Mouse (Mus musculus) lung, postnatal 0 days (tissue): ENCODE results near the gene Gm38392. TPM values are rescaled to one million over a fixed set of nuclear protein-coding genes. Genes with fewer than 3 reads are reported as not detected.
A peak's percentile ranks its signal among the peaks of the same experiment; 100 is the strongest.

Experiments used
- ATAC-seq: fragments of 200-750 bp; cut with Nextera tagmentation; 2 replicates; pipeline ENCODE4 v1.8.0; 2017; ENCODE audit warnings: moderate library complexity
- DNase-seq: peaks from one replicate; pipeline ENCODE4 v3.0.0-alpha.2; 2016; ENCODE audit warnings: low spot score
- H3K27ac ChIP-seq: fragments of 300-500 bp; sonication (generic); 2 replicates; pipeline ENCODE4 v1.5.1; 2014; ENCODE audit warnings: antibody characterized with exemption, mild to moderate bottlenecking, low read length, mixed read lengths
- H3K27me3 ChIP-seq: fragments of 300-500 bp; sonication (generic); replicated peaks from 2 replicates; pipeline ENCODE4 v1.6.1; 2014; ENCODE audit warnings: low read length, mixed read lengths; ENCODE audit not compliant: insufficient read depth
- H3K36me3 ChIP-seq: fragments of 300-500 bp; sonication (generic); 2 replicates; pipeline ENCODE4 v1.6.1; 2014; ENCODE audit warnings: low read length, mixed read lengths; ENCODE audit not compliant: insufficient read depth
- H3K4me1 ChIP-seq: fragments of 300-500 bp; sonication (generic); 2 replicates; pipeline ENCODE4 v1.6.1; 2014; ENCODE audit warnings: antibody characterized with exemption, low read depth, low read length, mixed read lengths; ENCODE audit not compliant: insufficient read depth
- H3K4me2 ChIP-seq: fragments of 300-500 bp; sonication (generic); replicated peaks from 2 replicates; pipeline ENCODE4 v1.6.1; 2014; ENCODE audit warnings: low read depth, mild to moderate bottlenecking, low read length, moderate library complexity, mixed read lengths
- H3K4me3 ChIP-seq: fragments of 300-500 bp; sonication (generic); 2 replicates; pipeline ENCODE4 v1.5.1; 2014; ENCODE audit warnings: low read depth, low read length
- H3K9ac ChIP-seq: fragments of 300-500 bp; sonication (generic); replicated peaks from 2 replicates; pipeline ENCODE4 v1.6.1; 2014; ENCODE audit warnings: low read depth, mild to moderate bottlenecking
- H3K9me3 ChIP-seq: fragments of 300-500 bp; sonication (generic); 2 replicates; pipeline ENCODE4 v1.6.1; 2016; ENCODE audit warnings: low read length, mixed read lengths
- CTCF ChIP-seq: IDR thresholded peaks from 2 replicates; pipeline ENCODE4 v1.5.1; 2016; ENCODE audit warnings: antibody characterized with exemption, mild to moderate bottlenecking
- EP300 ChIP-seq: IDR thresholded peaks from 2 replicates; pipeline ENCODE4 v1.6.1; 2016; ENCODE audit warnings: antibody characterized with exemption, mild to moderate bottlenecking, control low read depth
- WGBS: fragments of 180-500 bp; shearing (Covaris S2); extraction: QIAGEN DNeasy Blood & Tissue Kit; methylation state at CpG from one replicate; pipeline ENCODE4 v1.1.7; 2014; 5-methylcytosine and 5-hydroxymethylcytosine counted together
- microRNA-seq: library from miRNA; unstranded; fragments of <30 nt; microRNA quantifications from one replicate; pipeline ENCODE4, GENCODE M21; 2016
- polyA plus RNA-seq: library from polyadenylated mRNA; unstranded; fragments of >200 nt; fragmentation: Nextera tagmentation; extraction: Ambion mirVana; gene quantifications from 2 replicates; pipeline ENCODE4 v1.2.1, GENCODE M21; 2015

Gm38392 gene
- polyA plus RNA-seq, 1 experiment from 2014 or later = 1.8 TPM

DNA sequence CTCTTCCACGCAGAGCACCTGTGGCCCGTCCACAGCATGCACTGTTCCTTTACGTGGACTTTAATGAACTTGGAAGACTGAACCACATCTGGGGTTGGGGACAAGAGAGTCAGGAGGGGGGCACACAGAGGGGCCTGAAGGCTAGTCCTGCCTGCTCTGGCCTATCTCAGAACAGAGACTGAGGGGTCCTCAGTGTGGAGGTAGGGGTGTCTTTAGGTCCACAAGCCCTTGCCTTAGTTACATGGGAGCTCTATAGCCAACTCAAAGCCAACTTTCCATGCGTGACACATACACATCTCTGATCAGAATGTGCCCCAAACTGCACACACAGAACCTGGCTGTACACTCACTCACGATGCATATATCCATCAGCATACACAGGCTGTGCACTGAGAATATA is 85.4 kb downstream of the Gm38392 start:
- no peak for ATAC-seq
- 18% methylated on average over 5 of the region's 5 CpGs for WGBS
- H3K9ac ChIP-seq = no peak overlapping the region

DNA sequence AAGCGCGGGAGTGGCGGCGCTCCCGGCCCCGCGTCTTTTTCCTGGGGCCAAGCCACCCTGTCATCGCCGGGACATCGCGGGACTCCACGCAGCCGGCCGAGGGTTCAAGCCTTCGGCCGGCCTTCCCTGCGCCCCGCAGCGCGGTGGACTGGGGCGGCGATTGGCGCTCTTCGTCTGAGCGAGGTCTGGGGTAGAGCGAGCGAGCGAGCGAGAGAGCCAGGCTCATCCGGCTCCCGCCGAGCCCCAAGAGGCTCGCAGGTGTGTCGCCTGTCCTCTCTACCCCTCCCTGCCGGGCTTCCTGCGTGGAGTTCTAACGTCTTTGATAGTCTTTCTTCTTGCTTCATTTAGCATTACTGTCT is 86.1 kb downstream of the Gm38392 start:
- no peak for DNase-seq
- TF ChIP-seq EP300 (no peak), CTCF (no peak)
- H3K27ac ChIP-seq = no peak overlapping the region
- no peak overlapping the region for H3K9ac ChIP-seq
- H3K36me3 ChIP-seq = no peaks in the 10 kb centered on the region
- H3K27me3 ChIP-seq = peaks cover 87% of the 10 kb centered on the region
- H3K4me3 ChIP-seq = peak overlapping the region; percentile 21
- peak overlapping the region; percentile 47 for H3K4me2 ChIP-seq
- no peaks in the 10 kb centered on the region for H3K9me3 ChIP-seq
- under 1% methylated on average over 29 of the region's 37 CpGs for WGBS
- no peak for ATAC-seq
- 0 out of 2 replicates have a peak, but pooled peaks cover 3% of the 10 kb centered on the region for H3K4me1 ChIP-seq

More for the DNA sequence above, 85.4 kb downstream of the Gm38392 start:
- Histone ChIP-seq H3K4me3 (no peak overlapping the region), H3K27me3 (peaks cover 91% of the 10 kb centered on the region), H3K9me3 (no peaks in the 10 kb centered on the region), H3K36me3 (no peaks in the 10 kb centered on the region), H3K4me1 (0 out of 2 replicates have a peak, but pooled peaks cover 3% of the 10 kb centered on the region), H3K27ac (no peak overlapping the region), H3K4me2 (no peak overlapping the region)
- no peak for TF ChIP-seq EP300
- no peak for TF ChIP-seq CTCF
- DNase-seq = no peak

GRCm38 (mm10) chr3:88200161-88200971 is 86.6 kb downstream of the Gm38392 start:
- no peaks in the 10 kb centered on the region for H3K9me3 ChIP-seq
- ATAC-seq (no peak), DNase-seq (no peak)
- 2% methylated on average over 60 of the region's 61 CpGs for WGBS
- peaks cover 87% of the 10 kb centered on the region for H3K27me3 ChIP-seq
- peak overlapping the region; percentile 47 for H3K4me2 ChIP-seq
- no peaks in the 10 kb centered on the region for H3K36me3 ChIP-seq
- TF ChIP-seq EP300 (no peak), CTCF (no peak)
- no peak overlapping the region for H3K9ac ChIP-seq
- peak overlapping the region; percentile 21 for H3K4me3 ChIP-seq
- H3K4me1 ChIP-seq = 0 out of 2 replicates have a peak, but pooled peaks cover 3% of the 10 kb centered on the region
- no peak overlapping the region for H3K27ac ChIP-seq

DNA sequence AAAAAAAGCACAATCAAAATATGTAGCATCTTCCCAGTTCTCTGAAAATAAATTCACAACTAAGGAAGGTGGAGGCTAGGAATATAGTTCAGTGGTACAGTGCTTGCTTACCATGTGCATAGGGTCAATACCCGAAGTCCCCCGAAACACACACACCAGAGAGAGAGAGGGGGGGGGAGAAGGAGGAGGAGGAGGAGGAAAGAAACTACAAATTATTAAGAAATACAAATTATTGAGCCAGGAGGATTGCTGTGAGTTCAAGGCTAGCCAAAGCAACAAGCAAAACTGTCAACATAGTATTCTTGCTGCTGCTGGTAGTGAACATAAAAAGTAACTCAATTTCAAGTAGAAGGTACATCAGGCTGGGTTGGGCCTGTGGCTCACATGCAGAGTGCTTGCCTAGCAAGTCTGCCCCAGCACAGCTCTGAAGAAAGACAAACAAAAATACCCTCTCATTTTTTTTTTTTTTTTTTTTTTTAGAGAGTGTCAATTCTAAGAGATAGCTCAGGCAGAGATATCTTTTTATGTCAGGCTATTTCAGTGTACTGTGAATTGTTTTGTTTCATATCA is 87.4 kb downstream of the Gm38392 start:
- no peaks in the 10 kb centered on the region for H3K36me3 ChIP-seq
- no peak overlapping the region for H3K4me2 ChIP-seq
- no peak overlapping the region for H3K4me3 ChIP-seq
- 29% methylated on average over 2 of the region's 2 CpGs for WGBS
- no peak overlapping the region for H3K27ac ChIP-seq
- no peaks in the 10 kb centered on the region for H3K9me3 ChIP-seq
- ATAC-seq (no peak), DNase-seq (no peak)
- TF ChIP-seq EP300 (no peak), CTCF (no peak)
- peaks cover 82% of the 10 kb centered on the region for H3K27me3 ChIP-seq
- 0 out of 2 replicates have a peak, but pooled peaks cover 3% of the 10 kb centered on the region for H3K4me1 ChIP-seq
- no peak overlapping the region for H3K9ac ChIP-seq

DNA sequence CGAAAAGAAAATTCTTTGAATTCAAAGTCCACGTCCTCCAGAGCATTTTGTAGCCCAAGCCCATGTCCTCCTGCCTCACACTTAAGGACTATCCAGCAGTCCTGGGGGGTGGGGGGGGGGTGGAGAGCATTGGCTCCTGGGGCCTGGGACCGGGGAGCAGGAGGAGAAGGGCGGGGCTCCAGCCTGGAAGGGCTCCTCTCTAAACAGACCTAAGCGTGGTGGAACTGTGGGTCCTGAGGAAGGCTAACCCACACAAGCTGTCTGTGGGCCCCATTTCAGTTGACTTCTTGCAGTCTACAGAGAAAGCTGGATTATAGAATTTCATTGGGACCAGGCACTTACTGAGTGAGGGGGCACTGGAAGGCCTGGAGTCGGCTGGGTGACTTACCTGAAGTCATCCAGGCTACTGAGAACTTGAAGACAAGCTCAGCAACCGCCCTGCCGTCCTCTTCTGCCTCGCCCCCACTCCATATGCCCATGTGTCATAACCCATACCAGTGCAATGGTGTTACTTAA is 88.4 kb downstream of the Gm38392 start:
- no peak for DNase-seq
- H3K27me3 ChIP-seq = peaks cover 71% of the 10 kb centered on the region
- H3K4me3 ChIP-seq = no peak overlapping the region
- no peak for TF ChIP-seq CTCF
- no peak for TF ChIP-seq EP300
- H3K9ac ChIP-seq = no peak overlapping the region
- 4% methylated on average over 9 of the region's 9 CpGs for WGBS
- ATAC-seq = no peak
- H3K4me1 ChIP-seq = 0 out of 2 replicates have a peak, but pooled peaks cover 3% of the 10 kb centered on the region
- H3K27ac ChIP-seq = no peak overlapping the region
- no peak overlapping the region for H3K4me2 ChIP-seq
- no peaks in the 10 kb centered on the region for H3K36me3 ChIP-seq
- no peaks in the 10 kb centered on the region for H3K9me3 ChIP-seq

DNA sequence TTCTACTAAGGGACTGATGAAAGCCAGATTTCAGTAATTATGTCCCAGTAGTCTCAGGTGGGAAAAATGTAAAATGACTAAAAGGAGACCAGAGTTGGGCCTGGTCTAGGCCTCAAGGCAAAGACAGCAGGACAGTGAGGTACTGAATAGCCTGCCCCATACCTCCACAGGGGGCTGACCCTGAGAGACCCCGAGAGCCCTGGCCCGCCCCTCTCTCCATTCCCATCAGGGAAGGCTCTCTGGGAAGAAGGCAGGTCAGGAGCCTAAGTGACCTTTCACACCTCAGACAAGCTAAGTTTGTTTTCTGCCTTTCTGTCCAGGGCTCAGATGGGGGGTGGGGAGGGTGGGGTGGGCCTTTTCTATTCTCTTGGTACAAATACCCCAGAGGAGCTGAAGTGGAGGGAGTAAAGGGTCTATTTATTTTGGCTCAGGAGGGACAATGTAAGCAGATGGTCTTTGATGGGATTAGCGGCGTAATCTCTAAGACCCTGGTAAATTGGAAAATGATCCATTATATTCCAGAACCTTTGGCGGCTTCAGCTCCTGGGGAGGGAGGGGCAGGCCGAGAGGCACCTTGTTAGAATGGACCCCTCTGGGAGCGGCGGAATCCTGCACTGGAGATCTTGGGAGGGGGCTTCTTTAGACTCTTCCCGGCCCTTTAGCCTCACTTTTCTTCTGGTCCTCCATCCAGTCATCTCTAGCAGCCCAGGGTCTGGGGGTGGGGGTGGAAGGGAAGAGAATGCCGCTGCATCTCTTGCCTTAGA is 89.1 kb downstream of the Gm38392 start:
- H3K27me3 ChIP-seq = peaks cover 66% of the 10 kb centered on the region
- H3K4me2 ChIP-seq = no peak overlapping the region
- WGBS = 6% methylated on average over 10 of the region's 10 CpGs
- H3K4me1 ChIP-seq = 0 out of 2 replicates have a peak, but pooled peaks cover 3% of the 10 kb centered on the region
- H3K27ac ChIP-seq = no peak overlapping the region
- ATAC-seq (no peak), DNase-seq (no peak)
- no peaks in the 10 kb centered on the region for H3K36me3 ChIP-seq
- no peak overlapping the region for H3K9ac ChIP-seq
- H3K4me3 ChIP-seq = no peak overlapping the region
- TF ChIP-seq EP300 = no peak
- no peak for TF ChIP-seq CTCF
- H3K9me3 ChIP-seq = no peaks in the 10 kb centered on the region

Small RNAs within 50 kb of the gene (microRNA-seq; reads per million reads assigned to microRNA genes)
- gene Gm25641 (not detected), gene Mir3093 (not detected), gene Mir9-1 (not detected)

Other genes with a start within 250 kb of the Gm38392 start
- gene Gpatch4, start 244.1 kb downstream of the Gm38392 start, polyA plus RNA-seq = 8.0 and 10.8 TPM in 2 replicates
- gene Naxe, start 228.7 kb downstream of the Gm38392 start, polyA plus RNA-seq = 180 and 186 TPM in 2 replicates
- gene Ttc24, start 208.9 kb downstream of the Gm38392 start, polyA plus RNA-seq = not detected in 2 replicates
- gene Iqgap3, start 205.2 kb downstream of the Gm38392 start, polyA plus RNA-seq = 0.92 and 1.6 TPM in 2 replicates
- gene Mef2d, start 144.8 kb downstream of the Gm38392 start, polyA plus RNA-seq = 14.4 and 15.4 TPM in 2 replicates
- 3.9 and 4.9 TPM in 2 replicates for gene Rhbg, start 32.5 kb downstream of the Gm38392 start, polyA plus RNA-seq
- gene Tsacc, start 9.8 kb upstream of the Gm38392 start, polyA plus RNA-seq = 10.8 and 13.1 TPM in 2 replicates
- 173 and 177 TPM in 2 replicates for gene Cct3, start 9.9 kb upstream of the Gm38392 start, polyA plus RNA-seq
- 273 and 278 TPM in 2 replicates for gene Glmp, start 37.8 kb upstream of the Gm38392 start, polyA plus RNA-seq
- gene Tmem79, start 48.9 kb upstream of the Gm38392 start, polyA plus RNA-seq = 9.0 and 9.6 TPM in 2 replicates
- gene Smg5, start 49.0 kb upstream of the Gm38392 start, polyA plus RNA-seq = 19.7 and 19.8 TPM in 2 replicates
- 4.3 and 5.3 TPM in 2 replicates for gene Paqr6, start 77.4 kb upstream of the Gm38392 start, polyA plus RNA-seq
- 0.14 and 0.39 TPM in 2 replicates for gene Bglap3, start 85.5 kb upstream of the Gm38392 start, polyA plus RNA-seq
- gene Bglap2, start 91.5 kb upstream of the Gm38392 start, polyA plus RNA-seq = not detected in 2 replicates
- gene Bglap, start 97.3 kb upstream of the Gm38392 start, polyA plus RNA-seq = not detected in 2 replicates
- 27.9 and 30.6 TPM in 2 replicates for gene Pmf1, start 123.1 kb upstream of the Gm38392 start, polyA plus RNA-seq
- 9.3 and 11.3 TPM in 2 replicates for gene Slc25a44, start 137.9 kb upstream of the Gm38392 start, polyA plus RNA-seq
- gene Sema4a, start 174.0 kb upstream of the Gm38392 start, polyA plus RNA-seq = 9.0 and 9.2 TPM in 2 replicates
- gene Lmna, start 222.7 kb upstream of the Gm38392 start, polyA plus RNA-seq = 185 and 216 TPM in 2 replicates
- gene Mex3a, start 245.2 kb upstream of the Gm38392 start, polyA plus RNA-seq = 2.6 and 3.4 TPM in 2 replicates